Mouse (Mus musculus) testis, adult 2 months (tissue): ENCODE data around the gene 4930562C15Rik.

Experiments
- CTCF ChIP-seq: fragments of 200-500 bp; IDR thresholded peaks from 2 replicates; pipeline ENCODE4 v1.5.1; 2012; ENCODE audit warnings: low read depth, mild to moderate bottlenecking, inconsistent platforms, low read length, moderate library complexity; ENCODE audit not compliant: control insufficient read depth, insufficient read depth, insufficient replicate concordance
- POLR2A ChIP-seq: fragments of 200-500 bp; IDR thresholded peaks from 2 replicates; pipeline ENCODE4 v1.6.1; 2012; ENCODE audit warnings: low read depth, mild to moderate bottlenecking, inconsistent platforms, low read length, moderate library complexity; ENCODE audit not compliant: control insufficient read depth

DNA sequence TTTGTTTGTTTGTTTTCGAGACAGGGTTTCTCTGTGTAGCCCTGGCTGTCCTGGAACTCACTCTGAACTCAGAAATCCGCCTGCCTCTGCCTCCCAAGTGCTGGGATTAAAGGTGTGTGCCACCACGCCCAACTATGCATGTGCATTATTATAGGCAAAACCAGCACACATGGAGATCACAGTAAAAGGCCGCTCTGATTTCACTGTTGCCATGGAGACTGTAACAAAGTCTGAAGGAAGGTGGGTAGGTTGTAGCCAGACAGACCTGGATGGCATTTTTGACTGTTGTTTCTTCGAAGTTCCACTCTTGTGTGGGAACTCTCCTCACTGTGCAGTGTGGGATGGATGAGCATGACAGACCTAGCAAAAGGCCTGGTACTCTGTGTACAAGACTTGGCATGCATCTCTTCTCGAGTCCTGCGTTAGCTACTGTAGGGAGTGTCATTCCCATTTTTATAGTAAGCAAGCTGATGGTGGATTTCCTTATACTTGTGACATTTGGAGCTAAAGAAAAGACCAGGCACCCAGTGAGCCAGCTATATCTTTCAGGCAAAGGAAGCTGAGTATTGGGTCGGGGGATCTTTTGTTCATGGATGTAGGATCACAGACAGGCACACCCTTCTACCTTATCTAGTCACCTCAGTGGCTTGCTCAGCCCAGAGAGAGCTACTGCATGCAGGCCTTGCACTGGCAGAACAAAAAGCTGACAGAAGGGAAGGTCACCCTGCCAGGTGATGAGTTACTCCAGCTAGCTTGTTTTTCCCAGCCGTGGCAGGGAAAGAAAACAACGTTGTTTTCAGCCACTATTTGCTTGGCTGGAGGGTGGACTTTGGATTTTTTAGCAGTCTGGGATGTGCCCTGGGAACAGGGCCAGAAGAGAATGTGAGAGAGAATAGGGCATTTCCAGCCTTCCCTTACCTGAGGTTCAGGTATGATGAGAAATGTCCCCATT lies 46.5 kb downstream of the 4930562C15Rik start:
- TF ChIP-seq CTCF (no peak), POLR2A (no peak)
